Mouse (Mus musculus) bone marrow, adult 2 months (tissue): Measurements from ENCODE around the gene Zbtb21. TPM values are rescaled to one million over a fixed set of nuclear protein-coding genes. Genes with fewer than 3 reads are reported as not detected.

Source experiments
- H3K27ac ChIP-seq: fragments of 200-500 bp; 2 replicates; pipeline ENCODE4 v1.5.1; 2012; ENCODE audit warnings: low read depth, mild to moderate bottlenecking, control low read depth, inconsistent platforms, low read length; ENCODE audit not compliant: control insufficient read depth, poor library complexity, insufficient read depth
- H3K4me1 ChIP-seq: fragments of 200-500 bp; 2 replicates; pipeline ENCODE4 v1.6.1; 2011; ENCODE audit warnings: low read length; ENCODE audit not compliant: control insufficient read depth, insufficient read depth
- H3K4me3 ChIP-seq: fragments of 200-500 bp; replicated peaks from 2 replicates; pipeline ENCODE3; 2011; ENCODE audit warnings: mild to moderate bottlenecking, low read depth, low read length, control low read depth; ENCODE audit not compliant: control insufficient read depth
- CTCF ChIP-seq: fragments of 200-500 bp; IDR thresholded peaks from 2 replicates; pipeline ENCODE4 v1.5.1; 2011; ENCODE audit warnings: low read length, control low read depth; ENCODE audit not compliant: control insufficient read depth, insufficient read depth
- POLR2A ChIP-seq: fragments of 200-500 bp; IDR thresholded peaks from 2 replicates; pipeline ENCODE4 v1.6.1; 2011; ENCODE audit warnings: low read depth, mild to moderate bottlenecking, control low read depth, low read length, borderline replicate concordance; ENCODE audit not compliant: control insufficient read depth
- WGBS: fragments of 180-500 bp; shearing (Covaris S2); methylation state at CpG from one replicate; pipeline ENCODE4 v1.1.7; 2018; 5-methylcytosine and 5-hydroxymethylcytosine counted together
- polyA plus RNA-seq: library from polyadenylated mRNA; stranded (reverse); fragments of >200 nt; gene quantifications from 2 replicates; pipeline ENCODE4 v1.2.4, GENCODE M21; 2011; ENCODE audit warnings: low replicate concordance; ENCODE audit not compliant: missing spikeins, insufficient read depth, insufficient read length

Zbtb21 gene
- polyA plus RNA-seq, 1 experiment, result 13.8 TPM

DNA sequence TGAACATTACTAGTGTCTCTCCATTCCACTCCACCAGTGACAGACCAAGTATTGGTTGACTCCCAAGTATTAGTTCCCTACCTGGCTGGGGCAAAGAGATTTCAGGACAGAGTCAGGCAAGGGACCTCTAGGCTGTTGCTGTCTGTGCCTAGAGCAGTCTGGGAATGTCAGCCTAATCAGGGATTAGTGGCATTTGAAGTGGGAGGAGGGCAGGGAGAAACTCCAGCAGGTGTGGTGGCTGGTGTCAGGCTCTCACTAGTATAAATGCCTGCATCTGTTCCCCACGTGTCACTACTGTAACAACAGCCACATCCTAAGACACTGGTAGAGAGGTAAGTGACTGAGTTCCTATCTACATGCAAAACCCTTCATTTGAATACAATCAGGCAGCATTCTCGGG is 42.6 kb downstream of the Zbtb21 start:
- TF ChIP-seq CTCF (no peak), POLR2A (no peak)
- Histone ChIP-seq H3K27ac (no peak overlapping the region), H3K4me3 (no peak overlapping the region), H3K4me1 (peaks cover 7% of the 10 kb centered on the region)
- WGBS, result 52% methylated on average over 2 of the region's 2 CpGs

GRCm38 (mm10) chr16:97912873-97913272 is 49.5 kb downstream of the Zbtb21 start:
- Histone ChIP-seq H3K4me1 (no peaks in the 10 kb centered on the region; the same call in 1 of the 2 replicates), H3K27ac (no peak overlapping the region), H3K4me3 (no peak overlapping the region)
- TF ChIP-seq CTCF, result no peak
- no peak for TF ChIP-seq POLR2A

GRCm38 (mm10) chr16:97909356-97909755 is 53.1 kb downstream of the Zbtb21 start:
- 90% methylated on average over 1 of the region's 1 CpGs for WGBS
- TF ChIP-seq POLR2A, result no peak
- no peak for TF ChIP-seq CTCF
- Histone ChIP-seq H3K4me1 (no peaks in the 10 kb centered on the region; the same call in 1 of the 2 replicates), H3K27ac (no peak overlapping the region), H3K4me3 (no peak overlapping the region)

GRCm38 (mm10) chr16:97907496-97907895 is 54.9 kb downstream of the Zbtb21 start:
- 63% methylated on average over 6 of the region's 6 CpGs for WGBS
- Histone ChIP-seq H3K27ac (no peak overlapping the region), H3K4me1 (no peaks in the 10 kb centered on the region; the same call in 1 of the 2 replicates), H3K4me3 (no peak overlapping the region)
- TF ChIP-seq CTCF (no peak), POLR2A (no peak)

- Histone ChIP-seq H3K27ac (no peak overlapping the region), H3K4me1 (no peaks in the 10 kb centered on the region; the same call in 1 of the 2 replicates), H3K4me3 (no peak overlapping the region)
- TF ChIP-seq CTCF (no peak), POLR2A (no peak)
These were observed 56.1 kb downstream of the Zbtb21 start for GRCm38 (mm10) chr16:97906337-97906736.

- whole genome bisulfite sequencing, result 81% methylated on average over 2 of the region's 2 CpGs
- H3K27ac ChIP-seq, result no peak overlapping the region
- TF ChIP-seq POLR2A (no peak), CTCF (no peak)
- H3K4me3 ChIP-seq, result no peak overlapping the region
- H3K4me1 ChIP-seq, result no peaks in the 10 kb centered on the region; the same call in 1 of the 2 replicates
These were observed 56.9 kb downstream of the Zbtb21 start for GRCm38 (mm10) chr16:97905449-97905991.

DNA sequence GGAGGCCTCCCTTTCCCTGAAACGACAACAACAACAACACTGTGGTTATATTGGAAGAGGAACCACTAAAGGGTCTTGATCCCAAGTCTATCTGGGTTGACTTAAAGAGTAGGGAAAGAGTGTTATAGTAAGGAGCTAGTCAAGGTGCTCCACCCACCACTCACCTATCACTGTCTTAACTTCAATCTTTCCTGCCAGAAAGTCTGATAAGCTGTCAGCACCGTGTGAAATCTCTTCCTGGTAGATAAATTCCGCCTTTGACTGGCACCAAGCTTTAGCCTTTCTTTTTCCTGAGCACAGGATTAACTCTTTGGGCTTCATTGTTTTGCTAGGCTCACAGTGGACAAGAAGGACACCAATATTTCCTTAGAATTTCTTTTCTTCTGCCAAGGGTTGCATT is 58.4 kb downstream of the Zbtb21 start:
- H3K27ac ChIP-seq, result no peak overlapping the region
- H3K4me3 ChIP-seq, result no peak overlapping the region
- no peaks in the 10 kb centered on the region; the same call in 1 of the 2 replicates for H3K4me1 ChIP-seq
- 55% methylated on average over 3 of the region's 3 CpGs for WGBS
- no peak for TF ChIP-seq POLR2A
- TF ChIP-seq CTCF, result no peak

- Histone ChIP-seq H3K4me1 (no peaks in the 10 kb centered on the region), H3K4me3 (no peak overlapping the region), H3K27ac (no peak overlapping the region)
- TF ChIP-seq POLR2A (no peak), CTCF (no peak)
- 56% methylated on average over 5 of the region's 5 CpGs for WGBS
These were observed 64.9 kb downstream of the Zbtb21 start for GRCm38 (mm10) chr16:97897346-97898024.

Other genes starting within 250 kb of the Zbtb21 start
- gene Ripk4, start 198.8 kb downstream of the Zbtb21 start, polyA plus RNA-seq, result not detected in 2 replicates
- 3.3 and 9.9 TPM in 2 replicates for gene Prdm15, start 110.8 kb downstream of the Zbtb21 start, polyA plus RNA-seq
- gene C2cd2, start within 50 bp of the Zbtb21 start, polyA plus RNA-seq, result 5.7 and 7.1 TPM in 2 replicates
- gene B230307C23Rik, start 34.7 kb upstream of the Zbtb21 start, polyA plus RNA-seq, result 7.1 and 13.6 TPM in 2 replicates
- 2.5 and 4.2 TPM in 2 replicates for gene A630089N07Rik, start 119.8 kb upstream of the Zbtb21 start, polyA plus RNA-seq